15 mouse cellular contexts compared by ENCODE assay signal in genomic region chr8:45788610-45789009, GRCm38 (mm10).
DNase-seq lines count a peak whose midpoint lies in the region; ATAC-seq and TF ChIP-seq lines count a peak whose summit lies in the region.
"Had no signal": no experiment of that assay in that cellular context is flagged by ENCODE, and none has a peak within 500 bp of the region (broad histone marks: within the 10 kb centered on the region; RNA-seq: fewer than 3 reads in every experiment).

No protein-coding gene starts in this region.

- no peak overlapping the region for H3K9ac ChIP-seq in kidney, postnatal 0 days (ENCODE audit: low read depth, low read length)
- H3K9ac ChIP-seq in midbrain, postnatal 0 days (replicated peaks; ENCODE audit: low read length, poor library complexity, severe bottlenecking): no peak overlapping the region
- H3K9ac ChIP-seq in midbrain, embryonic 16.5 days (ENCODE audit: low read depth, low read length): no peak overlapping the region
- H3K9ac ChIP-seq: hindbrain, embryonic 13.5 days; midbrain, embryonic 15.5 days had no signal

- ATAC-seq in kidney, postnatal 0 days (replicated peaks; ENCODE audit: low FRiP score, low read depth): no peak
- no peak for ATAC-seq in midbrain, postnatal 0 days (ENCODE audit: low FRiP score)
- no peak for ATAC-seq in midbrain, embryonic 16.5 days
- ATAC-seq: midbrain, embryonic 15.5 days had no signal

- H3K4me3 ChIP-seq in kidney, postnatal 0 days (replicated peaks; ENCODE audit: low read depth, low read length): no peak overlapping the region
- no peak overlapping the region for H3K4me3 ChIP-seq in midbrain, postnatal 0 days (ENCODE audit: low read depth, low read length)
- H3K4me3 ChIP-seq in midbrain, embryonic 16.5 days (ENCODE audit: low read depth, low read length): no peak overlapping the region
- H3K4me3 ChIP-seq: embryonic facial prominence, embryonic 10.5 days; hindbrain, embryonic 13.5 days; midbrain, embryonic 15.5 days had no signal

- TF ChIP-seq CTCF in kidney, postnatal 0 days (IDR thresholded peaks at IDR 0.05; ENCODE audit: low read depth): peak; percentile 49; the same call in 1 of the 2 replicates
- TF ChIP-seq CTCF in midbrain, postnatal 0 days (IDR thresholded peaks at IDR 0.05): peak; percentile 60

- DNase-seq in kidney, postnatal 0 days (ENCODE audit: low spot score): no peak
- no peak for DNase-seq in kidney, postnatal 10 days
- no peak for DNase-seq in midbrain, postnatal 0 days (ENCODE audit: low spot score)
- peak; percentile 3 for DNase-seq in adipocyte (ENCODE audit: low spot score)
- no peak for DNase-seq in adrenal gland, adult (ENCODE audit: inconsistent age in 2 of 2, low spot score in 1 of 2)
- no peak for DNase-seq in Muller cell, postnatal 12 days (ENCODE audit: inconsistent ontology term)
- DNase-seq: cerebellum, postnatal 25 days; gastrocnemius, postnatal 10 days; heart, postnatal 14 days; kidney, adult 18-20 months; kidney, postnatal 25 days had no signal

- WGBS in kidney, postnatal 0 days: 84% methylated on average over 3 of the region's 3 CpGs
- 89% methylated on average over 3 of the region's 3 CpGs for WGBS in midbrain, postnatal 0 days
- 90% methylated on average over 3 of the region's 3 CpGs for WGBS in midbrain, embryonic 16.5 days

- no peaks in the 10 kb centered on the region for H3K9me3 ChIP-seq in kidney, postnatal 0 days (replicated peaks; ENCODE audit: low read length)
- H3K9me3 ChIP-seq in midbrain, postnatal 0 days (ENCODE audit: low read length): no peaks in the 10 kb centered on the region
- no peaks in the 10 kb centered on the region for H3K9me3 ChIP-seq in midbrain, embryonic 16.5 days (replicated peaks; ENCODE audit: control insufficient read depth, low read length, poor library complexity, severe bottlenecking)
- H3K9me3 ChIP-seq: embryonic facial prominence, embryonic 10.5 days; hindbrain, embryonic 13.5 days; midbrain, embryonic 15.5 days had no signal

- H3K4me1 ChIP-seq in kidney, postnatal 0 days (replicated peaks; ENCODE audit: insufficient read depth, low read length): no peaks in the 10 kb centered on the region
- H3K4me1 ChIP-seq in midbrain, postnatal 0 days (ENCODE audit: insufficient read depth, low read length): no peaks in the 10 kb centered on the region
- no peaks in the 10 kb centered on the region for H3K4me1 ChIP-seq in midbrain, embryonic 16.5 days (ENCODE audit: control insufficient read depth, insufficient read depth, low read length)
- H3K4me1 ChIP-seq: embryonic facial prominence, embryonic 10.5 days; hindbrain, embryonic 13.5 days; midbrain, embryonic 15.5 days had no signal

- no peak overlapping the region for H3K27ac ChIP-seq in kidney, postnatal 0 days
- no peak overlapping the region for H3K27ac ChIP-seq in midbrain, postnatal 0 days (ENCODE audit: low read depth, low read length)
- H3K27ac ChIP-seq in midbrain, embryonic 16.5 days (ENCODE audit: low read length): no peak overlapping the region
- H3K27ac ChIP-seq: embryonic facial prominence, embryonic 10.5 days; hindbrain, embryonic 13.5 days; midbrain, embryonic 15.5 days had no signal

- H3K4me2 ChIP-seq in kidney, postnatal 0 days (ENCODE audit: low read length): no peak overlapping the region
- H3K4me2 ChIP-seq in midbrain, postnatal 0 days (ENCODE audit: low read depth, low read length, poor library complexity, severe bottlenecking): no peak overlapping the region
- no peak overlapping the region for H3K4me2 ChIP-seq in midbrain, embryonic 16.5 days (ENCODE audit: low read length)
- H3K4me2 ChIP-seq: hindbrain, embryonic 13.5 days; midbrain, embryonic 15.5 days had no signal

- no peaks in the 10 kb centered on the region for H3K27me3 ChIP-seq in kidney, postnatal 0 days (ENCODE audit: insufficient read depth, low read length)
- no peaks in the 10 kb centered on the region for H3K27me3 ChIP-seq in midbrain, postnatal 0 days (ENCODE audit: insufficient read depth, low read length)
- no peaks in the 10 kb centered on the region for H3K27me3 ChIP-seq in midbrain, embryonic 16.5 days (ENCODE audit: control insufficient read depth, insufficient read depth, low read depth, low read length)
- H3K27me3 ChIP-seq: hindbrain, embryonic 13.5 days; midbrain, embryonic 15.5 days had no signal

- H3K36me3 ChIP-seq in kidney, postnatal 0 days (ENCODE audit: insufficient read depth, low read length): 0 out of 2 replicates have a peak, but pooled peaks cover 3% of the 10 kb centered on the region
- H3K36me3 ChIP-seq in midbrain, postnatal 0 days (ENCODE audit: insufficient read depth, low read length): peaks cover 11% of the 10 kb centered on the region; the same call in 1 of the 2 replicates
- H3K36me3 ChIP-seq in midbrain, embryonic 16.5 days (ENCODE audit: control insufficient read depth, insufficient read depth, low read length): peaks cover 21% of the 10 kb centered on the region
